Mouse (Mus musculus) hindbrain, postnatal 0 days (tissue): ENCODE measurements at regions not wholly inside any gene's neighbourhood (a gene's known extent, or its start where the extent isn't known, plus 50 kb on each side); places are given as distances from the start of the nearest gene placed in this dataset.

Experiments used
- ATAC-seq: fragments of 200-750 bp; cut with Nextera tagmentation; 2 replicates; pipeline ENCODE4 v1.8.0; 2017; ENCODE audit warnings: mild to moderate bottlenecking, moderate TSS enrichment, moderate library complexity
- DNase-seq: peaks from one replicate; pipeline ENCODE4 v3.0.0-alpha.2; 2015; ENCODE audit warnings: low spot score
- H3K27ac ChIP-seq: fragments of 300-500 bp; sonication (generic); 2 replicates; pipeline ENCODE4 v1.5.1; 2014; ENCODE audit warnings: mild to moderate bottlenecking
- H3K27me3 ChIP-seq: fragments of 300-500 bp; sonication (generic); 2 replicates; pipeline ENCODE4 v1.6.1; 2014; ENCODE audit warnings: low read length, mixed read lengths; ENCODE audit not compliant: insufficient read depth
- H3K36me3 ChIP-seq: fragments of 300-500 bp; sonication (generic); 2 replicates; pipeline ENCODE4 v1.6.1; 2014; ENCODE audit warnings: low read length, mixed read lengths; ENCODE audit not compliant: insufficient read depth
- H3K4me1 ChIP-seq: fragments of 300-500 bp; sonication (generic); 2 replicates; pipeline ENCODE4 v1.6.1; 2014; ENCODE audit warnings: antibody characterized with exemption, low read length, mixed read lengths; ENCODE audit not compliant: insufficient read depth
- H3K4me2 ChIP-seq: fragments of 300-500 bp; sonication (generic); 2 replicates; pipeline ENCODE4 v1.6.1; 2014; ENCODE audit warnings: low read depth, mild to moderate bottlenecking, low read length, moderate library complexity, mixed read lengths
- H3K4me3 ChIP-seq: fragments of 300-500 bp; sonication (generic); 2 replicates; pipeline ENCODE4 v1.5.1; 2014; ENCODE audit warnings: low read length
- H3K9ac ChIP-seq: fragments of 300-500 bp; sonication (generic); replicated peaks from 2 replicates; pipeline ENCODE4 v1.6.1; 2014; ENCODE audit warnings: mild to moderate bottlenecking, low read length, moderate library complexity, mixed read lengths
- H3K9me3 ChIP-seq: fragments of 300-500 bp; sonication (generic); 2 replicates; pipeline ENCODE4 v1.6.1; 2016; ENCODE audit warnings: low read length, mixed read lengths
- CTCF ChIP-seq: IDR thresholded peaks from 2 replicates; pipeline ENCODE4 v1.5.1; 2016; ENCODE audit warnings: antibody characterized with exemption, control low read depth, low read depth
- WGBS: fragments of 180-500 bp; shearing (Covaris S2); extraction: QIAGEN DNeasy Blood & Tissue Kit; methylation state at CpG from one replicate; pipeline ENCODE4 v1.1.7; 2014; 5-methylcytosine and 5-hydroxymethylcytosine counted together

GRCm38 (mm10) chr10:37280150-37280820 is 141.6 kb upstream of the Marcks start:
- no peak overlapping the region for H3K27ac ChIP-seq
- 92% methylated on average over 6 of the region's 6 CpGs for WGBS
- H3K4me2 ChIP-seq = no peak overlapping the region
- no peaks in the 10 kb centered on the region for H3K9me3 ChIP-seq
- no peak overlapping the region for H3K9ac ChIP-seq
- H3K36me3 ChIP-seq = no peaks in the 10 kb centered on the region
- TF ChIP-seq CTCF = no peak
- H3K4me1 ChIP-seq = no peaks in the 10 kb centered on the region
- no peak overlapping the region for H3K4me3 ChIP-seq
- DNase-seq = no peak
- no peak for ATAC-seq
- H3K27me3 ChIP-seq = no peaks in the 10 kb centered on the region

- no peak overlapping the region for H3K9ac ChIP-seq
- DNase-seq (no peak), ATAC-seq (no peak)
- no peaks in the 10 kb centered on the region for H3K9me3 ChIP-seq
- no peak overlapping the region for H3K27ac ChIP-seq
- WGBS = 62% methylated on average over 1 of the region's 1 CpGs
- no peaks in the 10 kb centered on the region for H3K4me1 ChIP-seq
- H3K27me3 ChIP-seq = no peaks in the 10 kb centered on the region
- no peak overlapping the region for H3K4me2 ChIP-seq
- H3K4me3 ChIP-seq = no peak overlapping the region
- no peaks in the 10 kb centered on the region for H3K36me3 ChIP-seq
- TF ChIP-seq CTCF = no peak
Measured at GRCm38 (mm10) chr10:37279316-37279715, 140.6 kb upstream of the Marcks start.

- ATAC-seq = no peak
- H3K9ac ChIP-seq = no peak overlapping the region
- no peak overlapping the region for H3K27ac ChIP-seq
- TF ChIP-seq CTCF = no peak
- no peak overlapping the region for H3K4me2 ChIP-seq
- no peak for DNase-seq
- H3K36me3 ChIP-seq = no peaks in the 10 kb centered on the region
- 76% methylated on average over 1 of the region's 1 CpGs for WGBS
- H3K9me3 ChIP-seq = no peaks in the 10 kb centered on the region
- no peaks in the 10 kb centered on the region for H3K4me1 ChIP-seq
- no peaks in the 10 kb centered on the region for H3K27me3 ChIP-seq
- H3K4me3 ChIP-seq = no peak overlapping the region
Measured at GRCm38 (mm10) chr10:37275857-37276256, 137.1 kb upstream of the Marcks start.

GRCm38 (mm10) chr10:37275271-37275670 is 136.6 kb upstream of the Marcks start:
- Histone ChIP-seq H3K36me3 (no peaks in the 10 kb centered on the region), H3K9ac (no peak overlapping the region), H3K27me3 (no peaks in the 10 kb centered on the region), H3K27ac (no peak overlapping the region), H3K9me3 (no peaks in the 10 kb centered on the region), H3K4me3 (no peak overlapping the region), H3K4me1 (no peaks in the 10 kb centered on the region), H3K4me2 (no peak overlapping the region)
- TF ChIP-seq CTCF = no peak
- ATAC-seq (no peak), DNase-seq (no peak)
- 52% methylated on average over 7 of the region's 7 CpGs for WGBS

GRCm38 (mm10) chr10:37271967-37272366 is 133.2 kb upstream of the Marcks start:
- ATAC-seq (no peak), DNase-seq (no peak)
- TF ChIP-seq CTCF = no peak
- WGBS = 79% methylated on average over 1 of the region's 1 CpGs
- H3K27ac ChIP-seq = no peak overlapping the region
- H3K4me1 ChIP-seq = no peaks in the 10 kb centered on the region
- no peaks in the 10 kb centered on the region for H3K9me3 ChIP-seq
- no peak overlapping the region for H3K4me3 ChIP-seq
- no peak overlapping the region for H3K9ac ChIP-seq
- H3K4me2 ChIP-seq = no peak overlapping the region
- H3K36me3 ChIP-seq = no peaks in the 10 kb centered on the region
- no peaks in the 10 kb centered on the region for H3K27me3 ChIP-seq

- WGBS = 56% methylated on average over 10 of the region's 10 CpGs
- H3K4me2 ChIP-seq = no peak overlapping the region
- H3K27me3 ChIP-seq = no peaks in the 10 kb centered on the region
- DNase-seq = peak; percentile 31
- TF ChIP-seq CTCF = no peak
- H3K9ac ChIP-seq = no peak overlapping the region
- no peaks in the 10 kb centered on the region for H3K36me3 ChIP-seq
- no peak for ATAC-seq
- H3K4me1 ChIP-seq = no peaks in the 10 kb centered on the region
- no peak overlapping the region for H3K4me3 ChIP-seq
- no peak overlapping the region for H3K27ac ChIP-seq
- H3K9me3 ChIP-seq = no peaks in the 10 kb centered on the region
Measured at GRCm38 (mm10) chr10:37270236-37271000, 131.7 kb upstream of the Marcks start.

GRCm38 (mm10) chr10:37266909-37267308 is 128.2 kb upstream of the Marcks start:
- Histone ChIP-seq H3K27ac (no peak overlapping the region), H3K4me1 (no peaks in the 10 kb centered on the region), H3K27me3 (no peaks in the 10 kb centered on the region), H3K9ac (no peak overlapping the region), H3K36me3 (no peaks in the 10 kb centered on the region), H3K9me3 (no peaks in the 10 kb centered on the region), H3K4me3 (no peak overlapping the region), H3K4me2 (no peak overlapping the region)
- WGBS = 63% methylated on average over 1 of the region's 1 CpGs
- DNase-seq = no peak
- TF ChIP-seq CTCF = no peak
- ATAC-seq = no peak
